Mouse (Mus musculus) CD8-positive naive resting alpha-beta T cell, adult 2 months (primary cell): ENCODE results near the gene Gfer.
"Not testable (repeated sequence)": the region's sequence is repeated elsewhere in the genome, so short reads cannot be mapped to it uniquely, and the experiment has no call there.

ENCODE experiments used
- DNase-seq, 2 experiments: peaks; one replicate each; pipeline ENCODE4 v3.0.0; 2022; ENCODE audit warnings: low read depth in 2 of 2, low spot score in 2 of 2

Gfer gene

GRCm38 (mm10) chr17:24689251-24690081 is 6.5 kb downstream of the Gfer start, which contains the start of gene Syngr3:
Syngr3 (minus strand) TSS chr17:24689955.
- DNase-seq, result no peak

GRCm38 (mm10) chr17:24687599-24687998 is 8.4 kb downstream of the Gfer start:
- no peak for DNase-seq

GRCm38 (mm10) chr17:24687146-24687595 is 8.8 kb downstream of the Gfer start:
- DNase-seq, result peak in 1 of 2 experiments; percentile 39

GRCm38 (mm10) chr17:24686514-24686913 is 9.4 kb downstream of the Gfer start:
- peak in 1 of 2 experiments; percentile 40 for DNase-seq

- no peak for DNase-seq
Observed at GRCm38 (mm10) chr17:24677500-24678080, 18.4 kb downstream of the Gfer start.

- DNase-seq, result no peak
Observed at GRCm38 (mm10) chr17:24676877-24677276, 19.1 kb downstream of the Gfer start.

GRCm38 (mm10) chr17:24676187-24676586 is 19.8 kb downstream of the Gfer start:
- peak; percentile 60 to 78 for DNase-seq

- no peak for DNase-seq
Observed at GRCm38 (mm10) chr17:24674277-24674676, 21.7 kb downstream of the Gfer start.

- DNase-seq, result no peak
Observed at GRCm38 (mm10) chr17:24672141-24672540, 23.8 kb downstream of the Gfer start.

GRCm38 (mm10) chr17:24671346-24671745 is 24.6 kb downstream of the Gfer start:
- no peak for DNase-seq

- no peak for DNase-seq
Observed at GRCm38 (mm10) chr17:24670246-24670844, 25.6 kb downstream of the Gfer start.

- peak; percentile 91 to 92 for DNase-seq
Observed at GRCm38 (mm10) chr17:24669545-24670245, 26.3 kb downstream of the Gfer start, which contains the start of gene Zfp598. Zfp598 (plus strand) TSS chr17:24669687.

- DNase-seq, result not testable (repeated sequence)
Observed at GRCm38 (mm10) chr17:24669214-24669544, 26.8 kb downstream of the Gfer start.

- peak; percentile 50 to 63 for DNase-seq
Observed at GRCm38 (mm10) chr17:24667416-24667815, 28.5 kb downstream of the Gfer start.

- DNase-seq, result not testable (repeated sequence)
Observed at GRCm38 (mm10) chr17:24667011-24667410, 28.9 kb downstream of the Gfer start.

GRCm38 (mm10) chr17:24658017-24658758 is 37.8 kb downstream of the Gfer start, which contains the start of gene Npw:
Npw (minus strand) TSS chr17:24658457.
- no peak for DNase-seq

GRCm38 (mm10) chr17:24654969-24655368 is 41.0 kb downstream of the Gfer start:
- no peak for DNase-seq

GRCm38 (mm10) chr17:24653967-24654710 is 41.8 kb downstream of the Gfer start:
- DNase-seq, result peak; percentile 49 to 67

GRCm38 (mm10) chr17:24651835-24652234 is 44.1 kb downstream of the Gfer start:
- no peak for DNase-seq

- no peak for DNase-seq
Observed at GRCm38 (mm10) chr17:24650766-24651165, 45.2 kb downstream of the Gfer start.
